Mouse (Mus musculus): ENCODE data around the gene Ulbp1. TPM values are rescaled to one million over a fixed set of nuclear protein-coding genes. Genes with fewer than 3 reads are reported as not detected.

The Ulbp1 gene
- polyA plus RNA-seq, 1 experiment from 2014 or later, result 1.6 TPM

DNA sequence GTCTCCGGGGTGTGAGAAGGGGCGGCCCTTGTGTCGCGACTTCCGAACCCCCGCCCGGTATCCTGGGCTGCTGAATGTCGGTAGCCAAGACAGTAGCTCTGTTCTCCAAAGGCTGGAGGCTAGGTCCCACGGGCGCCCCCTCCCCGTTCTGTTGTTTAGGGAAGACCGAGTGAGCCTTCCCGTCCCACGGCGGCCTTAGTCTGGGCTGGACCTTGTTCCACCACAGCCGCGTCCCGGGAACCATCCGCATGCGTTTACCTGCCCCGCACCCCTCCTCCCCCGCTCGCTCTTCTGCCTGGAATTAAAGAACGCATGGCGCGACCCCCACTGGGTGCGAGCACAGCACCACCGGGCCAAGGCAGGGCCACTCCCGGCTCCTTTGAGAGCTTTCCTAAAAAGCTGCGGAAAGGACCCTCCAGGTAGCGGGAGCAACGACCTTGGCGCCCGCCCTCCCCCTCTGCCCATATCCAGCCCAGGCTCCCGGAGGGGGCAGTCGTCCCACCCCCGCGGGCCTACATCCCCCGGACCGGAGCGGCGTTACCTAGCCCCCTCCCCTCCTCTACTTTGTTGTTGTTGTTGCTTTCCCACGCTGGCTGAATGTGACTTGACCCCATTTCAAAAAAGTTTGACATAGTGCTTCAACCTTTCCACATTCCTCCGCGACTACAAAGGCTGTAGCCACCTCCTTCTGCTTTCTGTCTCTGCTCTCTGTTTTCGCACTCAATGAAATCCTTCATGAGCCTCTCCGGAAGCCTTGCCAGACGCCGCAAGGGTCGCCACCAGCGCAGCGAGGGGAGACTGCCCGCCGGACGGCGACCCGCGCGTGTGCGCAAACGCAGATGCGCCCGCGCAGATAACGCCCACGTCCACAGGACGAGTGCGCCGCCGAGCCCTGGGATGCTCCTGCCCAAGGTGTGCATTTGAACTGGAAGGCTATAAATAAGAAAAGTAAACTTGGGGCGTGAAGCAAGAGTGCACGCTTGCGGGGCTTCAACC, 81.2 kb downstream of the Ulbp1 start:
- no peak overlapping the region for H3K9ac ChIP-seq
- under 1% methylated on average over 70 of the region's 73 CpGs for WGBS (ENCODE audit: insufficient replicate concordance)
- peaks cover 52% of the 10 kb centered on the region for H3K27me3 ChIP-seq (replicated peaks)

DNA sequence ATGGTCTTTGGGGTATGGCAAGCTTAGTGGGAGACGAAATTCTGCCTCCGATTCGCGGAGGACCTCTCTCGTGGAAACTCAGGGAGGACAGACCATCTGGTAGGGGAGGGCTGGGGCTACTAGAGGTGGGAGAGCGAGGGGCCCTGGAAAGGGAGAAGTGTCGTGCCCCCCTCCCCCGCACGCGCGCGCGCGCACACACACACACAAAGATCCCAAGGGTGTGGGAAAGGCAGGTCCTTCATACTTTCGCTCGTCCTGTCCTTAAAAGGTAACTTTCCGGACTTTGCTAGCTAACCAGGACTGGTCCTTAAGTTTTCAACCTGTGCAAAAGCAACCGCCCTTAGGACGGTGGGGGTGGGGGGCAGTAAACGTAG, 81.9 kb downstream of the Ulbp1 start:
- no peaks in the 10 kb centered on the region for H3K9me3 ChIP-seq (replicated peaks)
- no peak overlapping the region for H3K27ac ChIP-seq
- ATAC-seq, result no peak
- no peak overlapping the region for H3K9ac ChIP-seq
- under 1% methylated on average over 20 of the region's 20 CpGs for WGBS (ENCODE audit: insufficient replicate concordance)
- H3K4me3 ChIP-seq, result peak overlapping the region; percentile 54
- peaks cover 52% of the 10 kb centered on the region for H3K27me3 ChIP-seq (replicated peaks)
- H3K4me1 ChIP-seq, result no peaks in the 10 kb centered on the region
- peak overlapping the region; percentile 77 for H3K4me2 ChIP-seq
- H3K36me3 ChIP-seq, result no peaks in the 10 kb centered on the region

More for the DNA sequence above, 81.2 kb downstream of the Ulbp1 start:
- Histone ChIP-seq H3K4me1 (no peaks in the 10 kb centered on the region), H3K4me3 (peak overlapping the region; percentile 54), H3K36me3 (no peaks in the 10 kb centered on the region), H3K9me3 (replicated peaks) (no peaks in the 10 kb centered on the region), H3K27ac (no peak overlapping the region), H3K4me2 (peak overlapping the region; percentile 77)
- no peak; the same call in 1 of the 2 replicates for ATAC-seq

DNA sequence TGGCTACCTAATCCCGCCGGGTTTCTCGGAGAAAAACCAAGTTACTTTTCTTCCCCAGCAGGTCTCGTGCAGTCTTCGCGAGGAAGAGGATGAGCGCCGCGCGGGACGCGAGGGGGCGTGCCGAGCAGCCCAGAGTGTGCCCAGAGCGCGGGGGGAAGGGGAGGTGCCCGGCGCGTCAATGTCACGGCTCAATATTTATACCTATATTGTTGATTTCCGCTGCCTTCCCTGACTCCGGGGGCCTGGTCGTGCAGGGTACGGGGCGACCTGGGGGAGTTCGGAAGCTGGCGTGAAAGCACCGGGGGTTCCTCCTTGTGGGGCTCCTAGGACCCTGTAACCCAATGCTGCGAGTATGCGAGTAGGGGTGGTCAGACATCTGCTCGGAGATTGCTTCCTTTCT, 82.3 kb downstream of the Ulbp1 start:
- Histone ChIP-seq H3K36me3 (no peaks in the 10 kb centered on the region), H3K27ac (no peak overlapping the region), H3K9me3 (replicated peaks) (no peaks in the 10 kb centered on the region), H3K9ac (no peak overlapping the region), H3K4me1 (no peaks in the 10 kb centered on the region), H3K4me2 (peak overlapping the region; percentile 77), H3K27me3 (replicated peaks) (peaks cover 52% of the 10 kb centered on the region), H3K4me3 (peak overlapping the region; percentile 54)
- no peak for ATAC-seq
- under 1% methylated on average over 31 of the region's 31 CpGs for WGBS (ENCODE audit: insufficient replicate concordance)

Other genes starting within 250 kb of the Ulbp1 start
- 1.6 and 1.8 TPM in 2 replicates for gene Lrp11, start 116.2 kb upstream of the Ulbp1 start, polyA plus RNA-seq (2016; fragmentation: Nextera tagmentation; extraction: Ambion mirVana)
- gene Nup43, start 193.9 kb upstream of the Ulbp1 start, polyA plus RNA-seq (2016; fragmentation: Nextera tagmentation; extraction: Ambion mirVana), result 40.8 and 43.2 TPM in 2 replicates
- 115 and 121 TPM in 2 replicates for gene Pcmt1, start 207.5 kb upstream of the Ulbp1 start, polyA plus RNA-seq (2016; fragmentation: Nextera tagmentation; extraction: Ambion mirVana)
- 5.1 and 5.2 TPM in 2 replicates for gene Lats1, start 207.6 kb upstream of the Ulbp1 start, polyA plus RNA-seq (2016; fragmentation: Nextera tagmentation; extraction: Ambion mirVana)